Mouse (Mus musculus): Measurements from ENCODE around the gene Zfp853. TPM values are rescaled to one million over a fixed set of nuclear protein-coding genes. Genes with fewer than 3 reads are reported as not detected.

The Zfp853 gene
- total RNA-seq, 2 experiments from 2014 or later, result 7.8 to 8.3 TPM

DNA sequence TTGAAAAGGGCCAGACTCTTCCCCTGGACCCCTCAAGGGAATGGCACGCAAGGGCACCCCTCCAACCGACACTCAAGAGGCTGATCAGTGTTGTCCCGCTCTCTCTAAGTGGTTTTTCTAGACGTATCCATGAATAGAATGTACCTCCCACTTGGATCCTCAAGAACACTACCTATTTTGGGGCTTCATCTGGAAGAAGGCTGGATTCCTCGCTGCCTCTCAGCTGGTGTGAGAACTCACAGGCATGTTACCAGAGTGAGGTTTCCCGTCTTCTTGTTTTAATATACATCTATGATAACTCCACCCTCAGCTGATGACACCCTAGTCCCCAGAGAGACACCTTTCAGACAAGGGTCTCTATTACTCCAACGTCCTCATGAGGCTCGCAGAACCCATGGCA, 31.8 kb downstream of the Zfp853 start:
- intact Hi-C loops (cut with DNase I), result no loop called here
- peak; percentile 61 to 81 for DNase-seq (ENCODE audit: low spot score in 2 of 2)

GRCm38 (mm10) chr5:143255802-143256201, 37.6 kb downstream of the Zfp853 start:
- no peak for DNase-seq (ENCODE audit: low spot score in 2 of 2)
- intact Hi-C loops (cut with DNase I), result no loop called here

DNA sequence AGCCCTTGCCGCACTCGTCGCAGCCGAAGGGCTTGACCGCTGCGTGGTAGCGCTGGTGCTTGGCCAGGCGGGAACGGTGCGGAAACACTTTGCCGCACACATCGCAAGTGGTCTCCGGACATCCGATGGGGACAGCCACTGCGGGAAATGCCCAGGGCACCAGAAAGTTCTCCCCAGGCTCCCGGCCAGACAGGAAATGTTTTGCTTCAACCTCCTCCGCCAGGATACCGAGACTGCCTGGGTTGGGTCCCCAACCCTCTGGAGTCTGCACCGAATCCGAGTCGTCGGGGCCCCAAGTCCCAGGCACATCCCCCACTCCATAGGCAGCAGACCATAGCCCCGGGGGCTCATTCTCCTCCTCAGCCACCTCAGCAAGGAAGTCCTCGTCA, 38.3 kb downstream of the Zfp853 start:
- DNase-seq (ENCODE audit: low spot score in 2 of 2), result no peak
- intact Hi-C loops (cut with DNase I), result no loop called here

- intact Hi-C loops (cut with DNase I), result no loop called here
- no peak for DNase-seq (ENCODE audit: low spot score in 2 of 2)
Measured at GRCm38 (mm10) chr5:143254487-143255130, 38.8 kb downstream of the Zfp853 start.

- peak in 1 of 2 experiments; percentile 32 for DNase-seq (ENCODE audit: low spot score in 2 of 2)
- intact Hi-C loops (cut with DNase I), result no loop called here
Measured at GRCm38 (mm10) chr5:143253881-143254486, 39.4 kb downstream of the Zfp853 start.

GRCm38 (mm10) chr5:143253186-143253880, 40.1 kb downstream of the Zfp853 start:
- intact Hi-C loops (cut with DNase I), result no loop called here

DNA sequence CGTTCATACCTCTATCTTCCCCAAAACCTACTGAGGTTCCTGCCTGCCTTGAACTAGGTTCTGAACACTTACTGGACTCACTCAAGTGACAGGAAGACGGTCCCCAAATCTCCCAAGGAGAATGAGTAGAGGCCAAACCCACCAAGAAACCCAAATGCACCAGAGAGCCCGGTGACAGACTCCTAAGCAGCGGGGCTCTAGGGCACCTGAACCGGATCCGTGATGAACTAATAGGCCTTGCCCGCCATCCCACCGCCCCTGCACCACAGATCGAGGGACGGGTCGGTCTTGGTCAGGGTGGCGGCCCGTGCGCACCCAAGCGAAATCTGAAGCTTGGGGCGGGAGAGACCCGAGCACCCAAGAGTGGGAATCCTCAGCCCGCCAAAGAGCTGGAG, 40.6 kb downstream of the Zfp853 start:
- intact Hi-C loops (cut with DNase I), result no loop called here
- no peak for DNase-seq (ENCODE audit: low spot score in 2 of 2)

More at GRCm38 (mm10) chr5:143253186-143253880, 40.1 kb downstream of the Zfp853 start:
- peak in 1 of 2 experiments; percentile 33 for DNase-seq (ENCODE audit: low spot score in 2 of 2)

DNA sequence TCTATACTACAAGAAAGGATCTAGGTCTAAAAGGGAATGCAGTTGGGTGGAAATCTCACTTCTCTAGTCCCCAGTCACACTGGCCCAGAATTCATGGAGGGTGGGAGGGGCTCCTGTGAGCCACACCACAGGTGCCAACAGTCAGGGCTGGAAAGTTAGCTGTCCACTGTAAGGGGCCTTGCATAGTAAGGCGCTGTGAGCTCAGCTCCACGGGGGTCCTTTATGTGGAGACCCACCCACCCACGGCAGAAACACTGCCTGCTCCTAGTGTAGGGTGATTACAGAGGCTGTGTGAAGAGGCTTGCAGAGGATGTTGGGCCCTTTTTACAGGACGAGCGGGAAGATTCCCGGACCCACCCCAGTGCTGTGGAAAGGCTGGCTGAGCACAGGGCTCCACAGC, 41.4 kb downstream of the Zfp853 start:
- intact Hi-C loops (cut with DNase I), result no loop called here

DNA sequence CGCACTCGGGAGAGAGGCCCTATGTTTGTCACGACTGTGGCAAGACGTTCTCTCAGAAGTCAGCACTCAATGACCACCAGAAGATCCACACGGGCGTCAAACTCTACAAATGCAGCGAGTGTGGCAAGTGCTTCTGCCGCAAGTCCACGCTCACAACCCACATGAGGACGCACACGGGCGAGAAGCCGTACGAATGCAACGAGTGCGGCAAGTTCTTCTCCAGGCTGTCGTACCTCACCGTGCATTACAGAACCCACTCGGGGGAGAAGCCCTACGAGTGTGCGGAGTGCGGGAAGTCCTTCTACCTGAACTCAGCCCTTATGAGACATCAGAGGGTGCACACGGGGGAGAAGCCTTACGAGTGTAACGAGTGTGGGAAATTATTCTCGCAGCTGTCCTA, 48.5 kb downstream of the Zfp853 start:
- no peak for DNase-seq (ENCODE audit: low spot score in 2 of 2)
- intact Hi-C loops (cut with DNase I), result loop anchor here (5.0 kb wide), 1 partner anchor 52 kb away; no protein-coding TSS in a partner anchor

More for the DNA sequence above, 41.4 kb downstream of the Zfp853 start:
- DNase-seq (ENCODE audit: low spot score in 2 of 2), result no peak

Other genes with a start within 250 kb of the Zfp853 start
- gene Rnf216, start 180.6 kb downstream of the Zfp853 start, total RNA-seq (2021), result 10 to 100 TPM; 38.8 to 41.0 TPM
- under 1 TPM; 0.11 to 0.13 TPM for gene Olfr718-ps1, start 146.0 kb downstream of the Zfp853 start, total RNA-seq (2021)
- 10 to 100 TPM; 15.2 to 15.6 TPM for gene Rbak, start 112.8 kb downstream of the Zfp853 start, total RNA-seq (2021)
- gene Spdye4b, start 112.6 kb downstream of the Zfp853 start, total RNA-seq (2021), result not detected
- gene Spdye4a, start 66.7 kb downstream of the Zfp853 start, total RNA-seq (2021), result not detected
- gene Zfp12, start 58.5 kb downstream of the Zfp853 start, total RNA-seq (2021), result 10 to 100 TPM; 24.6 to 28.2 TPM
- 10 to 100 TPM; 20.1 to 20.5 TPM for gene Zfp316, start 23.6 kb downstream of the Zfp853 start, total RNA-seq (2021)
- gene E130309D02Rik, start 21.7 kb upstream of the Zfp853 start, total RNA-seq (2021), result 10 to 100 TPM; 22.2 to 22.3 TPM
- gene Zdhhc4, start 35.6 kb upstream of the Zfp853 start, total RNA-seq (2021), result 10 to 100 TPM; 35.8 to 37.4 TPM
- 1 to 10 TPM; 1.4 to 1.9 TPM for gene Grid2ip, start 63.7 kb upstream of the Zfp853 start, total RNA-seq (2021)
- 10 to 100 TPM; 41.3 to 43.4 TPM for gene Kdelr2, start 110.2 kb upstream of the Zfp853 start, total RNA-seq (2021)
- gene Daglb, start 171.0 kb upstream of the Zfp853 start, total RNA-seq (2021), result 10 to 100 TPM; 24.8 to 25.7 TPM
- 100 to 1,000 TPM; 403 TPM for gene Rac1, start 234.4 kb upstream of the Zfp853 start, total RNA-seq (2021)